Mouse (Mus musculus): ENCODE measurements at regions not wholly inside any gene's neighbourhood (a gene's known extent, or its start where the extent isn't known, plus 50 kb on each side); places are given as distances from the start of the nearest gene placed in this dataset.
A peak's percentile ranks its signal among the peaks of the same experiment; 100 is the strongest.
"Not testable (repeated sequence)": the region's sequence is repeated elsewhere in the genome, so short reads cannot be mapped to it uniquely, and the experiment has no call there.

- intact Hi-C loops (cut with DNase I): no loop called here
- no peak for DNase-seq
Observed at GRCm38 (mm10) chr10:68935843-68936242, 212.4 kb downstream of the Tmem26 start.

- no peak for DNase-seq
- intact Hi-C loops (cut with DNase I): no loop called here
Observed at GRCm38 (mm10) chr10:68943239-68943638, 208.0 kb upstream of the Rhobtb1 start.

- DNase-seq: peak in 1 of 2 experiments; percentile 3
- intact Hi-C loops (cut with DNase I): no loop called here
Observed at GRCm38 (mm10) chr10:68956539-68956938, 194.7 kb upstream of the Rhobtb1 start.

- intact Hi-C loops (cut with DNase I): no loop called here
- no peak for DNase-seq
Observed at GRCm38 (mm10) chr10:68961376-68961775, 189.9 kb upstream of the Rhobtb1 start.

GRCm38 (mm10) chr10:68963090-68963489 is 188.1 kb upstream of the Rhobtb1 start:
- no peak for DNase-seq
- intact Hi-C loops (cut with DNase I): no loop called here

GRCm38 (mm10) chr10:68965271-68965670 is 186.0 kb upstream of the Rhobtb1 start:
- intact Hi-C loops (cut with DNase I): no loop called here
- no peak for DNase-seq

- no peak for DNase-seq
Observed at GRCm38 (mm10) chr10:68967976-68968968, 183.0 kb upstream of the Rhobtb1 start.

GRCm38 (mm10) chr10:68970521-68970920 is 180.7 kb upstream of the Rhobtb1 start:
- intact Hi-C loops (cut with DNase I): loop anchor here (10.0 kb wide), 1 partner anchor 506 kb away; no protein-coding TSS in a partner anchor
- DNase-seq: no peak

More at GRCm38 (mm10) chr10:68967976-68968968, 183.0 kb upstream of the Rhobtb1 start:
- intact Hi-C loops (cut with DNase I): no loop called here

GRCm38 (mm10) chr10:68974771-68975170 is 176.5 kb upstream of the Rhobtb1 start:
- intact Hi-C loops (cut with DNase I): loop anchor here (5.0 to 10.0 kb wide), 2 partner anchors 72 to 510 kb away; no protein-coding TSS in a partner anchor
- no peak for DNase-seq

GRCm38 (mm10) chr10:68976443-68977025 is 174.7 kb upstream of the Rhobtb1 start:
- intact Hi-C loops (cut with DNase I): loop anchor here (5.0 to 10.0 kb wide), 2 partner anchors 74 to 512 kb away; no protein-coding TSS in a partner anchor
- DNase-seq: peak in 1 of 2 experiments; percentile 12

GRCm38 (mm10) chr10:68978115-68978514 is 173.1 kb upstream of the Rhobtb1 start:
- DNase-seq: peak; percentile 3 to 7
- intact Hi-C loops (cut with DNase I): loop anchor here (5.0 to 10.0 kb wide), 2 partner anchors 76 to 513 kb away; no protein-coding TSS in a partner anchor

GRCm38 (mm10) chr10:68979949-68980348 is 171.3 kb upstream of the Rhobtb1 start:
- DNase-seq: no peak
- intact Hi-C loops (cut with DNase I): loop anchor here (5.0 to 10.0 kb wide), 2 partner anchors 78 to 515 kb away; no protein-coding TSS in a partner anchor

- DNase-seq: no peak
- intact Hi-C loops (cut with DNase I): no loop called here
Observed at GRCm38 (mm10) chr10:68982288-68982687, 168.9 kb upstream of the Rhobtb1 start.

- intact Hi-C loops (cut with DNase I): no loop called here
- DNase-seq: no peak
Observed at GRCm38 (mm10) chr10:68990584-68990983, 160.7 kb upstream of the Rhobtb1 start.

- no peak for DNase-seq
- intact Hi-C loops (cut with DNase I): loop anchor here (10.0 kb wide), 1 partner anchor 325 kb away; no protein-coding TSS in a partner anchor
Observed at GRCm38 (mm10) chr10:68999610-69000009, 151.6 kb upstream of the Rhobtb1 start.

GRCm38 (mm10) chr10:69001654-69002435 is 149.4 kb upstream of the Rhobtb1 start:
- intact Hi-C loops (cut with DNase I): loop anchor here (10.0 kb wide), 1 partner anchor 323 kb away; no protein-coding TSS in a partner anchor
- DNase-seq: no peak

- intact Hi-C loops (cut with DNase I): loop anchor here (5.0 to 10.0 kb wide), 2 partner anchors 98 to 319 kb away; no protein-coding TSS in a partner anchor
- DNase-seq: peak; percentile 76 to 90
Observed at GRCm38 (mm10) chr10:69005199-69005872, 145.9 kb upstream of the Rhobtb1 start.

- intact Hi-C loops (cut with DNase I): loop anchor here (5.0 to 10.0 kb wide), 2 partner anchors 101 to 316 kb away; no protein-coding TSS in a partner anchor
Observed at GRCm38 (mm10) chr10:69008679-69009078, 142.6 kb upstream of the Rhobtb1 start.

More at GRCm38 (mm10) chr10:69008679-69009078, 142.6 kb upstream of the Rhobtb1 start:
- not testable (repeated sequence) for DNase-seq
